Mouse (Mus musculus) right cerebral cortex, postnatal 14 days (tissue): ENCODE data around the gene Angptl2.

Experiments
- DNase-seq: peaks from one replicate; pipeline ENCODE4 v3.0.0; 2022

The Angptl2 gene

GRCm38 (mm10) chr2:33272665-33273439 is 57.0 kb downstream of the Angptl2 start:
- DNase-seq, result no peak

DNA sequence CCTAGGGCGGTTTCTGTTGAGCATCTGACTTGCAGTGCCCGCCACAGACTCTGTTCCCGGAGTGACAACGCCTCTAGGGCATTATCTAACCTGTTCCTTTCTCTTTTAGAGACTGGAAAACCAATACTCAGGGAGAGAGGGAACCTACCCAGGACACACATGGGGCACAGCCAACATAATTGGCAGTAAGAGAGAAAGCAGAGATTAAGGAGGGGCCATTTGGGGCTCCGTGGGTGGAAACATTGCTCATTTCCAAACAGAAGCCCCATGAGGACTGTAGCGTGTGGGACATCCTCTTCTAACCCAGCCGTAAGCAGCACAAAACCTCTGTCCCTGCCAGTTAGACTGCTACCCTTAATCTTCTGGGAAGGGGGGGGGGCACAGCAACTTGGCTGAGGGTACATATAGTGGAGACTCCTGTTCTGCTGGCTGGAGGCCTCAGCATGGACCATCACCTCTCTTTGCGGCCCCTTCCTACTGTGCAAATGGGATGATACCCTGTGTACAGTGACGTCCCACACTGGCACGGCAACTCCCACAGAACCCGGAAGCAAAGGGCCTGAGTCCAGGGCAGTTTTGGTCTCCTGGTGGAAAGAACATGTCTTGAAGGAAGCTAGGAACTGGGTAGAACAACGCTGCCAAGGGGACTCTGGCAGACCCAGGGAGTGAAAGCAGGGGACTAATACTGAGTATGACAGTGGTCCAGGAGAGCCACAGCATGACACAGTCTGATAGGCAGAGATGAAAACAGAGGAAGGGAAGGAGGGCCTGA is 59.0 kb downstream of the Angptl2 start:
- DNase-seq, result no peak

DNA sequence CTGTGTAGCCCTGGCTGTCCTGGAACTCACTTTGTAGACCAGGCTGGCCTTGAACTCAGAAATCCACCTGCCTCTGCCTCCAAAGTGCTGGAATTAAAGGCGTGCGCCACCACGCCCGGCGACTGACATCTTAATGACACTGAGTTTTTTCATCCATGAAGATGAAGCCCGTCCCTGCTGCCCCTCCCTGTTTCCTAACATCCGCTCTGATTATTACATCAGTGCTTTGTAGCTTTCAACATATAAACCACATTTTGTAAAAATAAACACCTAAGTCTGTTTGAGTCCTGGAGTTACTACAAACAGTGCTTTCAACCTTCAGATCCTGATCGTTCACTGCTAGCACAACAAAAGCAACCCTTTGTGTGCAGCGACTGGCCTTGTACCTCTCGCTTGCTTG is 63.9 kb downstream of the Angptl2 start:
- DNase-seq, result no peak

DNA sequence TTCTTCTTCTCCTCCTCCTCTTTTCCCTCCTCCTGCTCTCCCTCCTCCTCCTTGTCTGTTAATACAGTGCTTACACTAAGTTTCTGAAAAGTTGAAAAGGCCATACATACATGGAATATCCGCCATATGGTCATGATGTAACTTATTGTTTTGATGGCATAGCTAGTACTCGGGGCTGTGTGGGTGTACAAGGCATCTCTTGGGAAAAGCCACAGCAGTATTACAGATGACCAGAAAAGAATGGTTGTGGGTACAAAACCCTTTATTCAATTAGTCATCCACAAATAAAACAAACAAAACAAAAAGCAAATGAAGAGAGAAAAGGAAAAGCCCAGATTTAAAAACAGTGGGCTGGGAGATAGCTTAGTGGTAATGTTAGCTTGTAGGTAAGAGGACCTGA is 64.7 kb downstream of the Angptl2 start:
- no peak for DNase-seq

DNA sequence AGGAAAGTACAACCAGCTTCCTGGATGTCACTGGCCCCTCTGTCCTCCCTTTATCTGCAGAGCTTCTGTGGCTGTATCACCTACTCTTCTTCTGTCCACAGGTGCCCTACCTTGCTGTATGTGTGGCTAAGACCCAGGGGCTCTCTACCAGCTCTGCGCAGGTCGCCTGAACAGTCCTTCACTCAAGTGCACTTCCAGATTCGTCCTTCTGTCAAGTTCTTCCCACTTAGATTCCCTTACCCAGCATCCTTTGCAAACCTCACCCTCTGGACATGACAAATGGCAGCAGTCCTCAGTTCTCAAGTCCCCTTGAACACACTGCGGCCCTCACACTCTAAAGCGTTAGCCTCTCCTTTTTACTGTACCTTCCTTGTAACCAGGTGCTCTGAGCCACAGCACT is 65.9 kb downstream of the Angptl2 start:
- no peak for DNase-seq

- DNase-seq, result no peak
Observed at GRCm38 (mm10) chr2:33282877-33283276, 67.0 kb downstream of the Angptl2 start.

DNA sequence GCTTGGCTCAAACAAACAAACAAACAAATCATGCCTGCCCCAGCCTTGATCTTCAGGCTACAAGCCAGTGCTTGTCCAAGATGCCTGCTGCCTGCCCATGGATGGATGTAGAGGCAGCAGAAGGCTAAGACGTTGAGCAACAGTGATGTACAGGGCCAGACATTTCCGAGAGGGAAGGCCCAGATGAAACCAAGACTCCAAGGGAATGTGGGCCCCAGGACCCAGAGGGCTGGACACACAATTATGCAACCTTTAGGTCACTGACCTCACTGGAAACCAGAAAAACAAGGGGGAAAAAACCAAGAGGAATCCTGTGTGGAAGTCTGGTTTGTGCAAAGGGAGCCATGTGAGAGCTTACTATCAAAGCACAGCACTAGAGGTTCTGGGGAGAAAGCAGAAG is 67.8 kb downstream of the Angptl2 start:
- DNase-seq, result no peak

DNA sequence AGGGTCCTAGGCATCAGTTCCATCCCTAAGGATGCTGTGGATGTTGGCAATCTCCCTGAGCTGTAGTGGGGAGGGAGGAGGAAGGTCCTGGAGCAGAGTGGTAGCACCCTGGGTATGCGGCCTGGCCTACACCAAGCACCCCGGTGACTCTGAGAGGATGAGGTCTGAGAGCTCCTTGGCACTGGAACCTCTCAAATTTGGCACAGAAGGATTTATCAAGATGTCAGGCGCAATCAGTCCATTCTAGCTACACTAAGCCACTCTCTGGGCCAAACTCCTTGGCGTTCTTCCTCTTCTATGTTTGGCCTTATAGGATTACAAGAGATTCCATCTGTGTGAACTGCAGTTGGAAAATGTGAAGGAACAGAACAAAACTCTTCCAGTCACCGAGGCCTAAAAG is 73.0 kb downstream of the Angptl2 start:
- no peak for DNase-seq

- no peak for DNase-seq
Observed at GRCm38 (mm10) chr2:33290491-33290890, 74.6 kb downstream of the Angptl2 start.

GRCm38 (mm10) chr2:33292057-33292456 is 76.2 kb downstream of the Angptl2 start:
- no peak for DNase-seq

GRCm38 (mm10) chr2:33295115-33295514 is 79.2 kb downstream of the Angptl2 start:
- no peak for DNase-seq
